Mouse (Mus musculus): ENCODE data around the gene Stxbp5l.
A peak's percentile ranks its signal among the peaks of the same experiment; 100 is the strongest.
"Not testable (repeated sequence)": the region's sequence is repeated elsewhere in the genome, so short reads cannot be mapped to it uniquely, and the experiment has no call there.

The Stxbp5l gene

DNA sequence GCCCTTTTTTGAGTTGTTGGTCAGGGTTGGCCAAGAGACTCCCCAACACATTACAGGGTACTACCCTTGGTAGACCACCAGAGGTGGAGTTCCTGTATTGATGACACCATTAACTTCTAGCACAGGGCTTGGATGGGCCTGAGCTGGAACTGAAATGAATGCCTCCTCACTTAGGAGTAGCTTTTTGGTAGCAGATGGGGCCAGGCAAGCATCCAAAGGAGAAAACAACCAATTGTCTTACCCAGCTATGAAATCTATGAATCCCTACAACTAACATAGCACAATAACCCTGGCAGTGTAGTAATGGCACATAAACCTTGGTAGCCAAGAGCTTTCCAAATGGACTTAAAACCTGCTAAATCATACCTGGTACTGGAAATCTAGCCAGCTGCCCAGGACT is 111.1 kb downstream of the Stxbp5l start:
- DNase-seq: no peak

DNA sequence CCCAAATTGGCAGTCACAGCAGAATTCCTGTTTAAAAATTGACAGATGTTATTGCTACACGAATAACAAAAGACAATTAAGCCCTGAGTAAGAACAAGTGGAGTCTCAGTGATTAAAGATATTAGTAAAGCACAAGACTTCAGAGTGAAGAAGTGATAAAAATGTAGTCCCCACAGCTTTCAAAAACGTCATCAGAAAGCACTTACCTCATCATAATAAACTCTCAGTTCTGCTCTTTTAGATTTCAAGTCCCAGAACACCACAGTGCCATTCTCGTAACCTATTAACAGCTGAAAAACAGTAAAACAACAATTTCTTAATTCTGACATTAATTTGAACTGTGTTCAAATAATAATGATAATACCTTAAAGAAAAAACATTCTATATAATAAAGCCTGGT is 123.1 kb downstream of the Stxbp5l start:
- no peak for DNase-seq

- DNase-seq: no peak
Observed at GRCm38 (mm10) chr16:37219151-37219550, 165.6 kb downstream of the Stxbp5l start.

- DNase-seq: no peak
Observed at GRCm38 (mm10) chr16:37208783-37209182, 176.0 kb downstream of the Stxbp5l start.

GRCm38 (mm10) chr16:37194152-37194551 is 190.6 kb downstream of the Stxbp5l start:
- no peak for DNase-seq

- DNase-seq: not testable (repeated sequence)
Observed at GRCm38 (mm10) chr16:37125190-37125589, 259.6 kb downstream of the Stxbp5l start.

GRCm38 (mm10) chr16:37109285-37109684 is 275.5 kb downstream of the Stxbp5l start:
- DNase-seq: peak; percentile 47

- DNase-seq: peak; percentile 18
Observed at GRCm38 (mm10) chr16:37108763-37109162, 276.0 kb downstream of the Stxbp5l start.

- no peak for DNase-seq
Observed at GRCm38 (mm10) chr16:37094169-37094833, 290.5 kb downstream of the Stxbp5l start.

- DNase-seq: no peak
Observed at GRCm38 (mm10) chr16:37089648-37090047, 295.1 kb downstream of the Stxbp5l start.

DNA sequence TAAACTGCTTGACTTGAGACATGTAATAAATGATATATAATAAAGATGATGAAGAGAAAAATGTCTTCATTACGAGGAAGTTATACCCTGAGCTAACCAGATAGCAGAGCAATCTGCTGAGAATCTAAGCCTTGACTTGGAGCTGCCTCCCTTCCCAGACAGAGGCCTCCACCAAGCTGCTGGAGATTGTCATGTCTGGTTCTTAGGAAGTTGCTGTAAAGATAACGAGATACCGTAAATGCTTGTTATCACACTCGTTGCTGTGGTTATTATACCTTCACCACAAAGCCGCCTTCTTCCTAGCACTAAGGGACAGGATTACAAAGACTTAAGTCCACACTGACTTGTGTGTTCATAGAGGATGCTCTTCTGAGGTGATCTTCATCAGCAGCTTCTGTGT is 312.4 kb downstream of the Stxbp5l start:
- DNase-seq: no peak
